Mouse (Mus musculus): ENCODE results near the gene Psmd3.
"Not testable (repeated sequence)": the region's sequence is repeated elsewhere in the genome, so short reads cannot be mapped to it uniquely, and the experiment has no call there.

DNA sequence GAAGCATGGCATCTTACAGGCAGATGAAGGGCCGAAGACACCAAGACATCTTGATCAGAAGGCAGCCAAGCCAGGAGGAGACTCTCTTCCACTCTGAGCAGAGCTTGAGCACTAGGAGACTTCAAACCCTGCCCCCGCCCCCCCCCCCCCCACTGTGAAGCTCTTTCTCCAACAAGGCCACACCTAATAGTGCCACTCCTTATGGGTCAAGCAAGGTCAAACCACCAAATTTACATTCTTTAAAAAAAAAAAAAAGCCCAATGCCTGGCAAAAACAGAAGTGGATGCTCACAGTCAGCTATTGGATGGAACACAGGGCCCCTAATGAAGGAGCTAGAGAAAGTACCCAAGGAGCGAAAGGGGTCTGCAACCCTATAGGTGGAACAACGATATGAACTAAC, 1.8 kb upstream of the Psmd3 start:
- TF ChIP-seq CTCF, EP300 (IDR thresholded peaks at IDR 0.05): not testable (repeated sequence)

Measured in lung, postnatal 0 days (tissue).